Mouse (Mus musculus) stomach, postnatal 0 days (tissue): Measurements from ENCODE around the gene Prkca. TPM values are rescaled to one million over a fixed set of nuclear protein-coding genes. Genes with fewer than 3 reads are reported as not detected.

Experiments used
- ATAC-seq: fragments of 200-750 bp; cut with Nextera tagmentation; 2 replicates; pipeline ENCODE4 v1.8.0; 2017; ENCODE audit not compliant: low FRiP score, low TSS enrichment
- DNase-seq: peaks from one replicate; pipeline ENCODE4 v3.0.0-alpha.2; 2016; ENCODE audit warnings: low spot score
- H3K27ac ChIP-seq: fragments of 300-500 bp; sonication (generic); replicated peaks from 2 replicates; pipeline ENCODE4 v1.5.1; 2014; ENCODE audit warnings: mild to moderate bottlenecking, control low read depth
- H3K27me3 ChIP-seq: fragments of 300-500 bp; sonication (generic); 2 replicates; pipeline ENCODE4 v1.6.1; 2014; ENCODE audit warnings: low read length; ENCODE audit not compliant: control insufficient read depth, insufficient read depth
- H3K36me3 ChIP-seq: fragments of 300-500 bp; sonication (generic); 2 replicates; pipeline ENCODE4 v1.6.1; 2014; ENCODE audit warnings: low read length, mixed read lengths; ENCODE audit not compliant: control insufficient read depth, insufficient read depth
- H3K4me1 ChIP-seq: fragments of 300-500 bp; sonication (generic); replicated peaks from 2 replicates; pipeline ENCODE4 v1.6.1; 2014; ENCODE audit warnings: antibody characterized with exemption; ENCODE audit not compliant: control insufficient read depth, insufficient read depth
- H3K4me2 ChIP-seq: fragments of 300-500 bp; sonication (generic); replicated peaks from 2 replicates; pipeline ENCODE4 v1.6.1; 2014; ENCODE audit warnings: low read depth, mild to moderate bottlenecking, control low read depth, moderate library complexity
- H3K4me3 ChIP-seq: fragments of 300-500 bp; sonication (generic); 2 replicates; pipeline ENCODE4 v1.5.1; 2014; ENCODE audit warnings: low read depth, low read length, control low read depth
- H3K9ac ChIP-seq: fragments of 300-500 bp; sonication (generic); 2 replicates; pipeline ENCODE4 v1.6.1; 2014; ENCODE audit warnings: mild to moderate bottlenecking, low read length, control low read depth, mixed read lengths
- H3K9me3 ChIP-seq: fragments of 300-500 bp; sonication (generic); 2 replicates; pipeline ENCODE4 v1.6.1; 2016; ENCODE audit warnings: low read length; ENCODE audit not compliant: control insufficient read depth
- CTCF ChIP-seq: IDR thresholded peaks from 2 replicates; pipeline ENCODE4 v1.5.1; 2016; ENCODE audit warnings: antibody characterized with exemption, low read depth, mild to moderate bottlenecking, moderate library complexity
- EP300 ChIP-seq: optimal IDR thresholded peaks from 2 replicates; pipeline ENCODE3; 2016; ENCODE audit warnings: antibody characterized with exemption
- WGBS: fragments of 180-500 bp; shearing (Covaris S2); extraction: QIAGEN DNeasy Blood & Tissue Kit; methylation state at CpG from one replicate; pipeline ENCODE4 v1.1.7; 2014; 5-methylcytosine and 5-hydroxymethylcytosine counted together
- polyA plus RNA-seq: library from polyadenylated mRNA; unstranded; fragments of >200 nt; fragmentation: Nextera tagmentation; extraction: Ambion mirVana; gene quantifications from 2 replicates; pipeline ENCODE4 v1.2.1, GENCODE M21; 2015

Prkca gene
- polyA plus RNA-seq, 1 experiment from 2014 or later: 3.7 TPM

GRCm38 (mm10) chr11:108230101-108230500 is 113.6 kb downstream of the Prkca start:
- no peak overlapping the region for H3K9ac ChIP-seq
- 81% methylated on average over 4 of the region's 4 CpGs for WGBS
- ATAC-seq (no peak), DNase-seq (no peak)
- no peak overlapping the region for H3K4me3 ChIP-seq
- no peak overlapping the region for H3K27ac ChIP-seq
- no peaks in the 10 kb centered on the region for H3K27me3 ChIP-seq
- H3K9me3 ChIP-seq: no peaks in the 10 kb centered on the region
- no peaks in the 10 kb centered on the region for H3K4me1 ChIP-seq
- H3K4me2 ChIP-seq: no peak overlapping the region
- TF ChIP-seq EP300: no peak
- TF ChIP-seq CTCF: no peak
- no peaks in the 10 kb centered on the region for H3K36me3 ChIP-seq

- Histone ChIP-seq H3K4me1 (no peaks in the 10 kb centered on the region), H3K36me3 (no peaks in the 10 kb centered on the region), H3K4me3 (no peak overlapping the region), H3K27me3 (no peaks in the 10 kb centered on the region), H3K4me2 (no peak overlapping the region), H3K9me3 (no peaks in the 10 kb centered on the region), H3K9ac (no peak overlapping the region), H3K27ac (no peak overlapping the region)
- no peak for TF ChIP-seq EP300
- no peak for TF ChIP-seq CTCF
- WGBS: 80% methylated on average over 8 of the region's 8 CpGs
- DNase-seq: no peak
- ATAC-seq: no peak
These were observed 114.4 kb downstream of the Prkca start for GRCm38 (mm10) chr11:108229176-108229946.

- no peak for ATAC-seq
- WGBS: 84% methylated on average over 4 of the region's 4 CpGs
These were observed 115.2 kb downstream of the Prkca start for GRCm38 (mm10) chr11:108228497-108228896.

DNA sequence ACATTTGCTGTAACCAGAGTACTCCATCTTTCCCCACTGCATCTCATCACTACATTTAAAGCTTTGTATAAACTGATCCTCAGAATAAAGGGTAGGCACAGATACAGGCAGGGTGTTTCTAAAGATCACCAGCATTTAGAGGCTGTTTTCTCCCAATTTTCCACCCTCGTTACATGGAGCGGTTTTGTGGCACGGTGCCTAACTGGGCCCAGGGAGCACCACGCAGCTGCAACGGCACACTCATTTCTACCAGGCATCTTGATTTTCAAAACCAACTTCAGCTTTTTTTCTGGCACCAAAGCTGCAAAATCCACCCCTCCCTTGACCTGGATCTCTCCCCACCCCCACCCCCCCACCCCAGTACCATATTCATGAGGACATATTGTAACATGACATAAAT is 117.5 kb downstream of the Prkca start:
- WGBS: 90% methylated on average over 5 of the region's 5 CpGs
- no peak overlapping the region for H3K9ac ChIP-seq
- H3K27ac ChIP-seq: no peak overlapping the region
- H3K9me3 ChIP-seq: no peaks in the 10 kb centered on the region
- no peaks in the 10 kb centered on the region for H3K36me3 ChIP-seq
- no peak for ATAC-seq
- no peak for DNase-seq
- H3K27me3 ChIP-seq: no peaks in the 10 kb centered on the region
- no peaks in the 10 kb centered on the region for H3K4me1 ChIP-seq
- H3K4me3 ChIP-seq: no peak overlapping the region
- TF ChIP-seq CTCF (no peak), EP300 (no peak)
- H3K4me2 ChIP-seq: no peak overlapping the region

More at GRCm38 (mm10) chr11:108228497-108228896, 115.2 kb downstream of the Prkca start:
- no peak overlapping the region for H3K4me3 ChIP-seq
- H3K4me1 ChIP-seq: no peaks in the 10 kb centered on the region
- H3K9me3 ChIP-seq: no peaks in the 10 kb centered on the region
- no peak overlapping the region for H3K4me2 ChIP-seq
- H3K27ac ChIP-seq: no peak overlapping the region
- no peaks in the 10 kb centered on the region for H3K27me3 ChIP-seq
- H3K36me3 ChIP-seq: no peaks in the 10 kb centered on the region
- DNase-seq: no peak
- TF ChIP-seq CTCF (no peak), EP300 (no peak)
- H3K9ac ChIP-seq: no peak overlapping the region

GRCm38 (mm10) chr11:108224233-108224973 is 119.3 kb downstream of the Prkca start:
- no peak for ATAC-seq
- H3K9me3 ChIP-seq: no peaks in the 10 kb centered on the region
- TF ChIP-seq CTCF (no peak), EP300 (no peak)
- no peak overlapping the region for H3K4me3 ChIP-seq
- no peak overlapping the region for H3K27ac ChIP-seq
- no peaks in the 10 kb centered on the region for H3K27me3 ChIP-seq
- no peak overlapping the region for H3K9ac ChIP-seq
- no peak for DNase-seq
- H3K4me1 ChIP-seq: no peaks in the 10 kb centered on the region
- 54% methylated on average over 11 of the region's 11 CpGs for WGBS
- no peaks in the 10 kb centered on the region for H3K36me3 ChIP-seq
- H3K4me2 ChIP-seq: no peak overlapping the region
